Mouse (Mus musculus): ENCODE measurements around the gene Spi1.

DNA sequence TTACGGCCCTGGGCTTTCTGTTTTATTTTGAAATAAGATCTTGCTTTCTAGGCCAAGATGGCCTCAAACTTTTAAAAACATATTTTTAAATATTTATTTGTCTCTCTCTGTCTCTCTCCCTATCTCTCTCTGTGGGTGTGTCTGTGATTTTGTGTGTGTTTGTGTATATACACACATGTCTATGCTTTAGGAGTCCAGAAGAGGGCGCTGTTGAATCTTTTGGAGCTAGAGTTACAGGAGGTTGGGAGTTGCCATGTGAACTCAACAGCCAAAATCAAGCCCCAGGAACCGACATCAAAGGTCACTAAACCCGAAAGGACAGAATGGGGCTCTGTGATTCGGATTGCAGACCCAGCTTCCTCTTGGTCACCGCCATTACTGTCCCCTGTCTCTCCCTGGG, 28.2 kb downstream of the Spi1 start:
- no peak for TF ChIP-seq ZC3H11A (IDR thresholded peaks at IDR 0.05; ENCODE audit: borderline replicate concordance, low read depth, low read length)
- TF ChIP-seq CHD2 (IDR thresholded peaks at IDR 0.05; ENCODE audit: low read depth, low read length) = no peak

Data from ES-E14 (cell line).